Mouse (Mus musculus) heart, postnatal 25 days (tissue): ENCODE measurements around the gene Tuba1b. TPM values are rescaled to one million over a fixed set of nuclear protein-coding genes. Genes with fewer than 3 reads are reported as not detected.

Experiments
- DNase-seq: peaks from one replicate; pipeline ENCODE4 v3.0.0; 2022; ENCODE audit warnings: low spot score
- intact Hi-C: fragments of 180-260 bp; cut with DNase I; formaldehyde crosslinking; loops from one replicate; pipeline ENCODE4 v1.15.1; 2025
- total RNA-seq, 2 experiments: library from RNA; stranded (reverse); gene quantifications; 2 replicates each; pipeline ENCODE4 v1.2.3; 2021

Tuba1b gene
- total RNA-seq, 2 experiments from 2014 or later, result 163 to 175 TPM

GRCm38 (mm10) chr15:98894746-98895634, 39.4 kb downstream of the Tuba1b start:
- intact Hi-C loops, result no loop called here
- DNase-seq, result no peak

GRCm38 (mm10) chr15:98893940-98894745, 40.2 kb downstream of the Tuba1b start, which contains the start of gene Rhebl1:
Rhebl1 (minus strand) TSS chr15:98894540.
- no peak for DNase-seq
- intact Hi-C loops, result loop anchor here (2.0 kb wide), 2 partner anchors 35 to 101 kb away; no protein-coding TSS in a partner anchor

GRCm38 (mm10) chr15:98893036-98893435, 41.3 kb downstream of the Tuba1b start:
- DNase-seq, result no peak
- intact Hi-C loops, result loop anchor here (2.0 kb wide), 2 partner anchors 36 to 102 kb away; no protein-coding TSS in a partner anchor

- DNase-seq, result no peak
Measured at GRCm38 (mm10) chr15:98891907-98892606, 42.3 kb downstream of the Tuba1b start.

GRCm38 (mm10) chr15:98891198-98891742, 43.1 kb downstream of the Tuba1b start:
- no peak for DNase-seq
- intact Hi-C loops, result no loop called here

More at GRCm38 (mm10) chr15:98891907-98892606, 42.3 kb downstream of the Tuba1b start:
- intact Hi-C loops, result loop anchor here (2.0 kb wide), 2 partner anchors 37 to 103 kb away; no protein-coding TSS in a partner anchor

- no peak for DNase-seq
- intact Hi-C loops, result no loop called here
Measured at GRCm38 (mm10) chr15:98887526-98887925, 46.8 kb downstream of the Tuba1b start.

- DNase-seq, result no peak
- intact Hi-C loops, result no loop called here
Measured at GRCm38 (mm10) chr15:98886667-98887387, 47.5 kb downstream of the Tuba1b start.

GRCm38 (mm10) chr15:98884106-98884505, 50.3 kb downstream of the Tuba1b start:
- no peak for DNase-seq
- intact Hi-C loops, result loop anchor here (5.0 kb wide), 1 partner anchor 33 kb away; the partner anchor contains the start of gene Lmbr1l

GRCm38 (mm10) chr15:98883661-98884060, 50.7 kb downstream of the Tuba1b start:
- DNase-seq, result no peak
- intact Hi-C loops, result loop anchor here (5.0 kb wide), 1 partner anchor 34 kb away; the partner anchor contains the start of gene Lmbr1l

GRCm38 (mm10) chr15:98881656-98882008, 52.7 kb downstream of the Tuba1b start:
- DNase-seq, result no peak
- intact Hi-C loops, result loop anchor here (5.0 kb wide), 1 partner anchor 36 kb away; the partner anchor contains the start of gene Lmbr1l

Other genes starting within 250 kb of the Tuba1b start
- under 1 TPM in 1 of 2 experiments, not detected in 1; 0.18 TPM for gene Ccdc65, start 226.4 kb downstream of the Tuba1b start, total RNA-seq
- 1 to 10 TPM; 4.7 to 7.2 TPM for gene Fkbp11, start 206.4 kb downstream of the Tuba1b start, total RNA-seq
- gene Arf3, start 171.4 kb downstream of the Tuba1b start, total RNA-seq, result 10 to 100 TPM; 18.5 to 20.8 TPM
- under 1 TPM; 0.34 to 0.57 TPM for gene Wnt10b, start 156.4 kb downstream of the Tuba1b start, total RNA-seq
- gene Wnt1, start 144.7 kb downstream of the Tuba1b start, total RNA-seq, result not detected
- under 1 TPM; 0.21 to 0.59 TPM for gene Ddn, start 125.1 kb downstream of the Tuba1b start, total RNA-seq
- gene Prkag1, start 103.0 kb downstream of the Tuba1b start, total RNA-seq, result 100 to 1,000 TPM in 1 of 2 experiments, 10 to 100 TPM in 1; 90.5 to 103 TPM
- gene Kmt2d, start 63.4 kb downstream of the Tuba1b start, total RNA-seq, result 10 to 100 TPM; 52.1 to 57.7 TPM
- gene Rhebl1, start 40.0 kb downstream of the Tuba1b start, total RNA-seq, result 1 to 10 TPM; 2.0 to 2.8 TPM
- gene Dhh, start 36.0 kb downstream of the Tuba1b start, total RNA-seq, result 1 to 10 TPM; 1.8 TPM
- 10 to 100 TPM; 11.5 to 13.4 TPM for gene Lmbr1l, start 16.3 kb downstream of the Tuba1b start, total RNA-seq
- gene Gm49450, start 19.0 kb upstream of the Tuba1b start, total RNA-seq, result not detected
- gene Tuba1a, start 19.1 kb upstream of the Tuba1b start, total RNA-seq, result 100 to 1,000 TPM in 1 of 2 experiments, 10 to 100 TPM in 1; 99.4 to 105 TPM
- 10 to 100 TPM; 33.5 to 33.7 TPM for gene Tuba1c, start 95.3 kb upstream of the Tuba1b start, total RNA-seq
- gene Prph, start 120.6 kb upstream of the Tuba1b start, total RNA-seq, result under 1 TPM; 0.14 to 0.42 TPM
- gene Troap, start 140.0 kb upstream of the Tuba1b start, total RNA-seq, result under 1 TPM; 0.13 to 0.67 TPM
- not detected for gene C1ql4, start 153.3 kb upstream of the Tuba1b start, total RNA-seq
- under 1 TPM; 0.16 to 0.45 TPM for gene Dnajc22, start 158.6 kb upstream of the Tuba1b start, total RNA-seq
- gene Spats2, start 191.4 kb upstream of the Tuba1b start, total RNA-seq, result 1 to 10 TPM; 7.7 to 7.9 TPM